Mouse (Mus musculus): Measurements from ENCODE around the gene Arhgap25. TPM values are rescaled to one million over a fixed set of nuclear protein-coding genes. Genes with fewer than 3 reads are reported as not detected.
A peak's percentile ranks its signal among the peaks of the same experiment; 100 is the strongest.

Gene Arhgap25
- total and polyA plus RNA-seq, 3 experiments, result 3.4 to 5.2 TPM; not detected in 1

- H3K27ac ChIP-seq (ENCODE audit: control insufficient read depth, low read depth, low read length), result no peak overlapping the region
- H3K36me3 ChIP-seq (ENCODE audit: control insufficient read depth in 1 of 2, insufficient read depth in 2 of 2, low read length in 2 of 2), result peaks cover 0 to 2% of the 10 kb centered on the region in 2 experiments; a peak in 2 of 4 replicates
- no peak for TF ChIP-seq POLR2A (IDR thresholded peaks at IDR 0.05; ENCODE audit: control insufficient read depth in 1 of 2, insufficient read depth in 1 of 2, low read depth in 1 of 2, low read length in 2 of 2, poor library complexity in 1 of 2)
- TF ChIP-seq GABPA (IDR thresholded peaks at IDR 0.05; ENCODE audit: low read depth, low read length), result no peak
- peak; percentile 65; the same call in 1 of the 2 replicates for TF ChIP-seq TCF12 (IDR thresholded peaks at IDR 0.05; ENCODE audit: low read depth, low read length)
- 0 out of 2 replicates have a peak, but pooled peaks have one; percentile 35 for TF ChIP-seq MXI1 (IDR thresholded peaks at IDR 0.05; ENCODE audit: low read depth, low read length)
- TF ChIP-seq BHLHE40 (IDR thresholded peaks at IDR 0.05; ENCODE audit: borderline replicate concordance, low read depth, low read length), result peak; percentile 69; the same call in 1 of the 2 replicates
- no peak for TF ChIP-seq CTCF (IDR thresholded peaks at IDR 0.05 in 2 of 3, conservative IDR thresholded peaks at IDR 0.05 in 1 of 3; ENCODE audit: control insufficient read depth in 1 of 3, insufficient read depth in 1 of 3, low read depth in 2 of 3, low read length in 3 of 3, poor library complexity in 1 of 3, severe bottlenecking in 1 of 3)
- peak; percentile 70 for TF ChIP-seq GATA1 (IDR thresholded peaks at IDR 0.05; ENCODE audit: low read depth, low read length)
- TF ChIP-seq TAL1 (IDR thresholded peaks at IDR 0.05; ENCODE audit: low read length), result no peak
- TF ChIP-seq MAX (IDR thresholded peaks at IDR 0.05; ENCODE audit: low read length), result peak; percentile 65
- TF ChIP-seq EP300 (IDR thresholded peaks at IDR 0.05; ENCODE audit: low read depth in 1 of 2, low read length in 2 of 2), result peak; percentile 8 to 55; a peak in 3 of 4 replicates
- TF ChIP-seq KAT2A (conservative IDR thresholded peaks at IDR 0.05; ENCODE audit: low read depth, low read length), result no peak
- TF ChIP-seq MYC (IDR thresholded peaks at IDR 0.05; ENCODE audit: low read depth, low read length), result peak; percentile 28; the same call in 1 of the 2 replicates
- peak; percentile 53 for TF ChIP-seq ETS1 (IDR thresholded peaks at IDR 0.05; ENCODE audit: low read depth, low read length)
- peaks cover 0 to 7% of the 10 kb centered on the region in 2 experiments; a peak in 2 of 4 replicates for H3K4me1 ChIP-seq (ENCODE audit: control insufficient read depth in 1 of 2, insufficient read depth in 2 of 2, low read length in 2 of 2)
- peak; percentile 71 for DNase-seq (ENCODE audit: low read depth, low spot score)
- H3K79me2 ChIP-seq (ENCODE audit: control insufficient read depth, insufficient read depth, low read length, poor library complexity), result no peaks in the 10 kb centered on the region
- H3K9me3 ChIP-seq (replicated peaks; ENCODE audit: insufficient read depth, low read length), result no peaks in the 10 kb centered on the region
- H3K9ac ChIP-seq (ENCODE audit: control insufficient read depth, low read depth, low read length, poor library complexity, severe bottlenecking), result no peak overlapping the region
- peaks cover 2 to 6% of the 10 kb centered on the region in 2 experiments; a peak in 2 of 4 replicates for H3K27me3 ChIP-seq (ENCODE audit: control insufficient read depth in 1 of 2, insufficient read depth in 2 of 2, low read length in 2 of 2)
- H3K4me3 ChIP-seq (ENCODE audit: control insufficient read depth in 1 of 2, insufficient read depth in 1 of 2, low read depth in 2 of 2, low read length in 2 of 2), result peak overlapping the region; percentile 17 to 31; a peak in 3 of 4 replicates
These were observed 108.8 kb downstream of the Arhgap25 start for GRCm38 (mm10) chr6:87424037-87424816.

- no peak overlapping the region for H3K9ac ChIP-seq (ENCODE audit: control insufficient read depth, low read depth, low read length, poor library complexity, severe bottlenecking)
- TF ChIP-seq TCF12 (IDR thresholded peaks at IDR 0.05; ENCODE audit: low read depth, low read length) (no peak), RAD21 (IDR thresholded peaks at IDR 0.05; ENCODE audit: low read depth, low read length) (no peak), TAL1 (IDR thresholded peaks at IDR 0.05; ENCODE audit: low read length) (no peak), JUND (IDR thresholded peaks at IDR 0.05; ENCODE audit: low read depth, low read length) (no peak), MXI1 (IDR thresholded peaks at IDR 0.05; ENCODE audit: low read depth, low read length) (no peak), POLR2AphosphoS2 (IDR thresholded peaks at IDR 0.05; ENCODE audit: low read length) (no peak), ZNF384 (IDR thresholded peaks at IDR 0.05; ENCODE audit: low read depth, low read length) (no peak), NRF1 (IDR thresholded peaks at IDR 0.05; ENCODE audit: insufficient read depth, low read depth, low read length, poor library complexity, severe bottlenecking) (no peak), TBP (IDR thresholded peaks at IDR 0.05; ENCODE audit: low read depth, low read length) (no peak), ZC3H11A (IDR thresholded peaks at IDR 0.05; ENCODE audit: low read depth, low read length) (no peak)
- H3K27ac ChIP-seq (ENCODE audit: control insufficient read depth, low read depth, low read length), result no peak overlapping the region
- no peaks in the 10 kb centered on the region for H3K79me2 ChIP-seq (ENCODE audit: control insufficient read depth, insufficient read depth, low read length, poor library complexity)
- peaks cover 2 to 8% of the 10 kb centered on the region in 2 experiments; a peak in 2 of 4 replicates for H3K27me3 ChIP-seq (ENCODE audit: control insufficient read depth in 1 of 2, insufficient read depth in 2 of 2, low read length in 2 of 2)
- no peak for DNase-seq (ENCODE audit: low read depth, low spot score)
- peaks cover 0 to 2% of the 10 kb centered on the region in 2 experiments; a peak in 2 of 4 replicates for H3K36me3 ChIP-seq (ENCODE audit: control insufficient read depth in 1 of 2, insufficient read depth in 2 of 2, low read length in 2 of 2)
- H3K4me3 ChIP-seq (ENCODE audit: control insufficient read depth in 1 of 2, insufficient read depth in 1 of 2, low read depth in 2 of 2, low read length in 2 of 2), result no peak overlapping the region
- peaks cover 0 to 7% of the 10 kb centered on the region in 2 experiments; a peak in 2 of 4 replicates for H3K4me1 ChIP-seq (ENCODE audit: control insufficient read depth in 1 of 2, insufficient read depth in 2 of 2, low read length in 2 of 2)
- no peaks in the 10 kb centered on the region for H3K9me3 ChIP-seq (replicated peaks; ENCODE audit: insufficient read depth, low read length)
These were observed 110.8 kb downstream of the Arhgap25 start for GRCm38 (mm10) chr6:87422304-87422703.

Data from MEL (cell line).